Mouse (Mus musculus) inflammation-experienced regulatory T-cells, adult 6 months (primary cell): Measurements from ENCODE around the gene Trnt1. TPM values are rescaled to one million over a fixed set of nuclear protein-coding genes. Genes with fewer than 3 reads are reported as not detected.

ENCODE experiments used
- ATAC-seq: one replicate; pipeline ENCODE4 v1.8.0; 2017
- polyA plus RNA-seq, 3 experiments: library from polyadenylated mRNA; unstranded; fragments of 100-300 nt; shearing (Covaris generic); gene quantifications; one replicate each; pipeline ENCODE4 v1.2.1; 2017

Gene Trnt1
- polyA plus RNA-seq, 3 experiments from 2014 or later, result 94.0 to 106 (median 99.2) TPM

DNA sequence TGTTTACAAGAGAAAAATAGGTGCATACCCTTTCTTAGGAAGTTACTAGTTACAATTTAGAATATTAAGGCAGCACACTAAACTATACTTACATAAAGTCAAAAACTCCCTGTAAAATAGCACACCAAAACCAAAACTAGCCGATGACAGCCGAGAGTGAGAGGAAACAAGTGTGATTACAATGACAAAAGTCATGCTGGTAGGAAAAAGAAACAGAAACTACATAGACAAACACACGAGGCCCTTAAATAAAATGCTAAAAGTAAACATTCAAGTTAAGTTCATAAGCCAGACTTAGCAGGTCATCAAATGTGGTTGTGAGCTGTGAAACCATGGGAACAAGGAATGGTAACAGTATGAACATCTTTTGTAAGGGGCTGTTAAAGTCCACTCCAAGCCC, 18.2 kb downstream of the Trnt1 start:
- peak; percentile 65 for ATAC-seq

DNA sequence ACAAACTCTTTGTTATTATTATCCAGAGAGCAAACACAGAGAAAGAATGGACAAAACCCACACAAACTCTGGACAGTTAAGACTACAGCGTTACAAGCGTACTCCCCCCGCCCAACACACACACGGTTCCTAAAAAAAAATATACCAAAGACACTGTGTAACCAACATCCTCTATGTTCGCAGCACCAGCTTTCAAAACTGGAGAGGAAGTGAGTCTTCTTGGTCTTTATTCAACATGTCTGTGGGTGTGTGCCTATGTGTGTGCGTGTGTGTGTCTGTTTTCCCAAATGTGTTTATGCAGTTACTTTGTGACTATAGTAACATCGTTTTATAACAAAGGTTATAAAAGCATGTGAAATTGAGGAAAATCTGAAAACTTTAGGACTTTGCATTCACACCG, 22.5 kb downstream of the Trnt1 start:
- ATAC-seq, result peak; percentile 51

DNA sequence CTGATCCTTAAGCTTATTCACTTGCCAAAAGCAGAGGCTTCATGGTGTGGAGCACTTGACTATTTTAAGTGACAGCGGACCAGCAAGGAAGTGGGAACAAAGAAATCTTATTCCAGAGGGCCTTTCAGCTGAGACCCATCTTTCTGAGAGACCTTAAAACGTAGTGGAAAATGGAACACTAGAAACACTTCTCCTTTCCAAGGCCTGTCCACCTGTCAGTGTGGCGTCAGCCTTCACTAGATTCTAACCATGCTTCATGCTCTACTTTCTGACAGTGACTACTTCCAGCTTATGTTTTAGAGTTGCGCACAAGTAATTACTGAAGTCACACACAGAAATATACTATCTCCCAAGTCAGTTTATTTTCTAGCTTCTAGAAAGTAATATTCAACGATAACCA, 23.6 kb downstream of the Trnt1 start:
- no peak for ATAC-seq

- peak; percentile 40 for ATAC-seq
Observed at GRCm38 (mm10) chr6:106793088-106793487, 24.2 kb downstream of the Trnt1 start.

DNA sequence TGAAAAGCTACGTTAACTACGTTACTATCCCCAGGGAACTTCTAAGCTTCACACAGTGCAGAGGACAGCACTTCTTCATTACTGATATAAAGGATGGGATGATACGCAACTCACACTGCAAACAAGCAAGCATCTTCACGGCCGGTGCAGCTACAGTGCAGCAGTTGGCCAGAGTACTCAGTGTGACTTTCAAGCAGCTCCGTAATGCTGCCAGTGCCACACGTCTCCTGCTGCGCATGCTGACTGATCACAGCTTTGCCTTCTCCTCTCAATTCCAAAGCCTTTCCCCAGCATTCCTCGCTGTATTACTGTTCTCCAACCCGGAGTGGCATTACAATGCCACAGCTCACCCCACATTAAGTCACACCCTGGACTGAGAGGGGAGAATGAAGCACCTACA, 24.7 kb downstream of the Trnt1 start:
- ATAC-seq, result peak; percentile 7

- peak; percentile 56 for ATAC-seq
Observed at GRCm38 (mm10) chr6:106794094-106794814, 25.3 kb downstream of the Trnt1 start.

DNA sequence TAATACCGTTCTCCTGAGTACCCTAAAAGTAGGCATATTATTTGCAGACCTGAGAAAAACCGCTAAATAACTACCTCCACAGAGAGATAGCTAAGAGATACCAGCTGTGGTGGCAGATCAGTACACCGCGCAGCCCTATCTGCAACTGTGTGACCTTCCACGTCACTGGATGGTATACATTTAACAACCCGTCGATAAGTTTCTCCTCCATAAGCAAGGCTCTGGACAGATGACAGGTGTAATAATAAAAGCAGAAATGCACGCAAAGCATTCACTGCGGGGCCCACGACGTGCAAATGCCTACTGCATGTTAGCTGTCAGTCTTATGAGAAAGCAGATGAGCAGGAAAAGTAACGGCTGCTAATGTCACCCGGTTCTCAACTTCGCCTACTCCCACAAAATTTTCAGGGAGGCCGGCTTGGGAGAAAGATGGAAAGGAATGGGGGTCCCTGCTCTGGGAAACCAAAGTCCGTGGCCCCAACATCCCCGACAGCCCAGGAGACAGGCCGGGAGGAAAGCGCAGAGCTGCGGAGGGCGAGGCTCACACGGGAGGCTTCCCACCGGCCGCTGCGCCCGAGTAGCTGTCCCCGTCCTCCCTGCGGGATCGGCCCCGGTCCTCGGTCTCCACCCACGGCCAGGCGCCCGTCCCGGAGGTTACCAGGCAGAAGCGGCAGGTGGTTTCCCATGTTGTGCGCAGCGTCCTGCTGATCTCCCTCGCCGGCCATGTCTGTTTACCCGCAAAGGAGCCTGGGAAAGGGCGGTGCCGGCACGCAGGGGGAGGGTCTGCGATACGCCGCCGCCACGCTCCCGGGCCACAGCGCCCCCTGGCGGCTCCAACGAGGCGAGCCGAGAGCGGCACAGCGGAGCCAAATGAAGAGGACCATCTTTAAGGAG, 30.7 kb downstream of the Trnt1 start, which contains the start of gene Crbn:
TSS of gene Crbn (minus strand) at position 745 of the 894 bp plus-strand sequence.
- peak; percentile 97 for ATAC-seq

DNA sequence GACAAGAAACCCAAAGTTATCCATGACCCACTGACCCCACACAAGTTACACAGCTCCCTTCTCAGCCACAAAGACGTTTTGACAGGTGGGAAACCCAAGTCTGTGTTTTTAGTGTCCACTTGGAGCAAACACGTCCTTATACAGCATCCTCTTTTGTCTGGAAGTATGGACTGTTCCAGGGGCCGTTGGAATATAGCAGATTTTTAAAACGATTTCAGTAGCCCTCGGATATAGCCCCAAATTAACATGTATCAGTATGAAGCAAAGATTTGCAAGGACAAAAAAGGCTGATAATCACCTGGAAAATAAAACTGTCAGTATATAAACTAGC, 31.3 kb downstream of the Trnt1 start:
- no peak for ATAC-seq

DNA sequence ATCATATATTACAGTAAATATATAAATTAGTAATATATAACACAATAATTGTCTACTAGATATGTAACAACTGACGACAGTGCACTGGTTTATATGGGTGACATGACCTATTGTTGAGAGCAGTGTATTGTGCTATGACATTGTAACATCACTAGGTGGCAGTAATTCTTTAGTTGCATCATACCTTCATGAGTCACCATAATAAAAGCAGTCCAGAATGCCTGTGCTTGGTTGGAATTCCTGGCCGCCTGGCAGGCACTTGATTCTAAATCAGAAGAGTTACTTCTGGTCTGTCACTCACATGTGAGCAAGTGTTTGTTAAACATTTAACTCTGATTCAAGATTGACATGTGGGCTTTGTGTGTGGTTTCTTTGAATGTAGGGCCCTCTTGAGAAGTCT, 36.0 kb downstream of the Trnt1 start:
- no peak for ATAC-seq

DNA sequence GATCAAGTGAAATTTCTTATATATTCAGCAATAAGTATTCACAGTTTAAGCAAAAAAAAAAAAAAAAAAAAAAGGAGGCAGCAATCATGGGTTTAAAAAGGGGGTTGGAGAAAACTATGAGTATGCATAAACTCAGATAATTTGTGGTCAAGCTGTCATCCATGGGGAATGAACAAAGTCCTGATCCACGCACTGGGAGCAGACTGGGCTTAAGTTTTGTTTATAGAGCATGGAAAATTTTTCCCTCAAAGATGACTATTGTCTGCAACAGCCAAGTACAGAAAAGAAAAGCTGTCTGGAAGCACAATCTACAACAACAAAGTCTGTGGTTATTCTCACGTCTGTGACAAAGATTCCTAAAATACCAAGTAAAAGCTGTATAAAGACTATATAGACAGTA, 40.2 kb downstream of the Trnt1 start:
- no peak for ATAC-seq

DNA sequence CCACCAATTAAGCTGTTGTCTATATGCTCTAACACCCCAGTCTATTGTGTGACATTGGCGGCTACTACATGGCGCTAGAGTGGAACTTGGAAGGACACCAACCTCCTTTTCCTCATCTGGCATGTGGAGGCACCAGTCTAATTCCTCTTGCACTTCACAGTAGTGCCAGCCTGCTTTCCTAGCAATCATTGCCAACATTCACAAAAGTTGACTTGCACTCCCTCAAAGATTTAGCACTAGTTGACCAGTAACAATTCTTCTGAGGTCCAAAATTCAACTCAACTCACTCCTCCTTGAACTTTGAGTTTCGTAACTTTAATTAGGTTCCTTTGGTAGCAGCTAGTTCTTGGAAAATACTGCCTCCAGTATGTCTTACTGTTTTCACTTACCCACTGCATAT, 41.8 kb downstream of the Trnt1 start:
- no peak for ATAC-seq

DNA sequence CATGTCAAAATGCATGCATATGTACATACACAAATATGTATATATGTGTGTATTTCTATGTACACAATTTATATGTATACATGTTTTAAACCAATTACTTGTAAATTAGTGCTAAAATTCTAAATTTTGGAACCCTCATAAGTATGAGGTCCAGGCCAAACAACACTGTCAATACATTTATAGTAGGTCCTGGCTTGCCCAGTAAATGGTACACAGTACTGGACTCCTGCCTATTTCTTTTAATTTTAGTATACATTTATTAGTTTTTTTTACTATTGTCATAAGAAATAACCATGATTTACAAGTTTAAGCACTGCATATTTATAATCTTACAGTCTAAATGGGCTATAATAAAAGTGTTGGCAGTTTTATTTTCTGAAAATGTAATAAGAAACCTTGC, 50.3 kb downstream of the Trnt1 start:
- ATAC-seq, result no peak

DNA sequence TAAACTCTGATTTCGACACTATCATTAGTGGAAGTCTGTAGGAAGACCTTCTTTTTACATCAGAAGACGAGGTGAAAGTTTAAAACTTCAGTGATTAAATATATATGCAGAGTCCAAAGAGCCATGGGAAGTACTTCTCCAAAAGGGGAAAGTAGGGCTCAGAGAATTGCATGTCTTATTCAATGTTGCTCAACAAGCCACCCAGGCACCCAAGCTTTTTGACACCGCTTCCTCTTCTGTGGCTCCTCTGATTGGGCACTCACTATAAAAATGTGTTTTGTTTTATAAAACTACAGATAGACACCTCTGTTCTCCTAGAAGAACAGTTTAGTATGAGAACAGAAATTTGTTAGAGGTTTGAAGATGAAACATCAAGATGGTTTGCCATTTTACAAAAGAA, 51.0 kb downstream of the Trnt1 start:
- ATAC-seq, result no peak

DNA sequence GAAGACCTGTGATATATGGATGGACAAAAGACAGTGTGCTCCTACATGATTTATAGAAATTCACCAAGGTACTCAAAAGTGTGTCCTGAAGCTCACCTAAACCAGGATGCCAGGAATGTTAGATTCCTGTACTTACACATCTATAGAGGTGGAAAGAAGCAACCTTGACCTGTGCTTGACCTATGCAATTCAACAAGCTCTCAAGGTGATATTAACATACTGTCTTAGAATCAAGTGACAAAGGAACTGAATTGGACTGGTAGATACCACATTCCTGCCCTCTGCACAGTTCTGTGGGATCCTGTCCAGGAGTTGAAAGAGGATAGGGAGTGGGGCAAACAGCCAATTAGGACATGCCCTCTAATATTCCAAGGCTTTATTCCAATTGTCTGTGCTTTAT, 51.6 kb downstream of the Trnt1 start:
- no peak for ATAC-seq

DNA sequence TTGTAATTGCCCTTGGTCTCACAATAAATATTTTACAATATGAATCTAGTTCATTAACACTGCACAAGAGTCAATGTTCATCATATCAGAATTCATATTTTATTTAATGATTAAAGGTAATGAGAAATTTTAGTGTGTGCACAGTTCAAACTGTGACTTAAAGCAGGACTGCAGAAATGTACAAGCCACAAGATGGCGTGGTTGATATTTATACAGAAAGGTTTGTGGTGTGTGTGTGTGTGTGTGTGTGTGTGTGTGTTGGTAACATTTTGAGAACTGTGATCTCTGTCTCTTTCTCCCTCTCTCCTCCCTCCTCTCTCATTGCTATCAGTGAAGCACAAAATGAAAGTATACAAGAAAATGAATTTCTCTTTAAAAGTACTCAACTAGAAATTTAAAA, 53.4 kb downstream of the Trnt1 start:
- no peak for ATAC-seq

Other genes starting within 250 kb of the Trnt1 start
- under 1 TPM in 1 of 3 experiments, not detected in 2; 0.24 TPM for gene Il5ra, start 20.1 kb upstream of the Trnt1 start, polyA plus RNA-seq
- 100 to 1,000 TPM; 182 to 240 (median 202) TPM for gene Crbn, start 31.0 kb downstream of the Trnt1 start, polyA plus RNA-seq